Mouse (Mus musculus): Measurements from ENCODE around the gene Mdga2. TPM values are rescaled to one million over a fixed set of nuclear protein-coding genes. Genes with fewer than 3 reads are reported as not detected.
A peak's percentile ranks its signal among the peaks of the same experiment; 100 is the strongest.

Mdga2 gene
- polyA plus RNA-seq, 1 experiment from 2014 or later: 9.0 TPM

GRCm38 (mm10) chr12:67035509-67036261 is 186.7 kb downstream of the Mdga2 start:
- Histone ChIP-seq H3K4me3 (no peak overlapping the region), H3K4me1 (no peaks in the 10 kb centered on the region), H3K27ac (no peak overlapping the region), H3K9ac (no peak overlapping the region), H3K4me2 (replicated peaks) (no peak overlapping the region), H3K9me3 (no peaks in the 10 kb centered on the region), H3K36me3 (no peaks in the 10 kb centered on the region), H3K27me3 (replicated peaks) (no peaks in the 10 kb centered on the region)
- ATAC-seq (ENCODE audit: low FRiP score, low read depth): 0 out of 2 replicates have a peak, but pooled peaks have one; percentile 48
- WGBS: 81% methylated on average over 15 of the region's 15 CpGs

- Histone ChIP-seq H3K9me3 (no peaks in the 10 kb centered on the region), H3K27me3 (replicated peaks) (no peaks in the 10 kb centered on the region), H3K4me2 (replicated peaks) (no peak overlapping the region), H3K9ac (no peak overlapping the region), H3K27ac (no peak overlapping the region), H3K4me3 (no peak overlapping the region), H3K36me3 (no peaks in the 10 kb centered on the region), H3K4me1 (no peaks in the 10 kb centered on the region)
- no peak for ATAC-seq (ENCODE audit: low FRiP score, low read depth)
- 92% methylated on average over 3 of the region's 3 CpGs for WGBS
Observed at GRCm38 (mm10) chr12:67017192-67017591, 205.2 kb downstream of the Mdga2 start.

- 73% methylated on average over 4 of the region's 4 CpGs for WGBS
- Histone ChIP-seq H3K4me1 (no peaks in the 10 kb centered on the region), H3K4me3 (no peak overlapping the region), H3K27me3 (replicated peaks) (no peaks in the 10 kb centered on the region), H3K27ac (no peak overlapping the region), H3K9ac (no peak overlapping the region), H3K4me2 (replicated peaks) (no peak overlapping the region), H3K9me3 (no peaks in the 10 kb centered on the region), H3K36me3 (no peaks in the 10 kb centered on the region)
- ATAC-seq (ENCODE audit: low FRiP score, low read depth): no peak
Observed at GRCm38 (mm10) chr12:67011368-67011767, 211.0 kb downstream of the Mdga2 start.

GRCm38 (mm10) chr12:67010318-67010717 is 212.0 kb downstream of the Mdga2 start:
- Histone ChIP-seq H3K4me1 (no peaks in the 10 kb centered on the region), H3K9ac (no peak overlapping the region), H3K9me3 (no peaks in the 10 kb centered on the region), H3K27me3 (replicated peaks) (no peaks in the 10 kb centered on the region), H3K4me2 (replicated peaks) (no peak overlapping the region), H3K4me3 (no peak overlapping the region), H3K27ac (no peak overlapping the region), H3K36me3 (no peaks in the 10 kb centered on the region)
- ATAC-seq (ENCODE audit: low FRiP score, low read depth): no peak
- 92% methylated on average over 4 of the region's 4 CpGs for WGBS

- Histone ChIP-seq H3K4me3 (no peak overlapping the region), H3K4me2 (replicated peaks) (no peak overlapping the region), H3K27me3 (replicated peaks) (no peaks in the 10 kb centered on the region), H3K27ac (no peak overlapping the region), H3K36me3 (no peaks in the 10 kb centered on the region), H3K4me1 (no peaks in the 10 kb centered on the region), H3K9ac (no peak overlapping the region), H3K9me3 (no peaks in the 10 kb centered on the region)
- no peak for ATAC-seq (ENCODE audit: low FRiP score, low read depth)
- 80% methylated on average over 3 of the region's 3 CpGs for WGBS
Observed at GRCm38 (mm10) chr12:67009191-67009590, 213.2 kb downstream of the Mdga2 start.

GRCm38 (mm10) chr12:66954129-66954528 is 268.2 kb downstream of the Mdga2 start:
- 68% methylated on average over 3 of the region's 3 CpGs for WGBS
- Histone ChIP-seq H3K4me3 (no peak overlapping the region), H3K36me3 (no peaks in the 10 kb centered on the region), H3K27ac (no peak overlapping the region), H3K9ac (no peak overlapping the region), H3K4me2 (replicated peaks) (no peak overlapping the region), H3K4me1 (no peaks in the 10 kb centered on the region), H3K27me3 (replicated peaks) (no peaks in the 10 kb centered on the region), H3K9me3 (no peaks in the 10 kb centered on the region)
- ATAC-seq (ENCODE audit: low FRiP score, low read depth): no peak

GRCm38 (mm10) chr12:66915741-66916140 is 306.6 kb downstream of the Mdga2 start:
- no peak overlapping the region for H3K4me2 ChIP-seq (replicated peaks)
- ATAC-seq (ENCODE audit: low FRiP score, low read depth): no peak
- no peaks in the 10 kb centered on the region for H3K9me3 ChIP-seq
- H3K27ac ChIP-seq: no peak overlapping the region
- 93% methylated on average over 5 of the region's 5 CpGs for WGBS
- H3K4me1 ChIP-seq: no peaks in the 10 kb centered on the region
- H3K36me3 ChIP-seq: no peaks in the 10 kb centered on the region
- H3K4me3 ChIP-seq: no peak overlapping the region
- no peak overlapping the region for H3K9ac ChIP-seq
- no peaks in the 10 kb centered on the region for H3K27me3 ChIP-seq (replicated peaks)

- no peaks in the 10 kb centered on the region for H3K9me3 ChIP-seq
- no peaks in the 10 kb centered on the region for H3K36me3 ChIP-seq
- no peaks in the 10 kb centered on the region for H3K4me1 ChIP-seq
- H3K4me2 ChIP-seq (replicated peaks): no peak overlapping the region
- H3K4me3 ChIP-seq: no peak overlapping the region
- H3K9ac ChIP-seq: no peak overlapping the region
- no peak for ATAC-seq (ENCODE audit: low FRiP score, low read depth)
- WGBS: 86% methylated on average over 4 of the region's 4 CpGs
- no peak overlapping the region for H3K27ac ChIP-seq
- H3K27me3 ChIP-seq (replicated peaks): no peaks in the 10 kb centered on the region
Observed at GRCm38 (mm10) chr12:66899366-66899765, 323.0 kb downstream of the Mdga2 start.

- Histone ChIP-seq H3K4me3 (no peak overlapping the region), H3K9me3 (no peaks in the 10 kb centered on the region), H3K36me3 (no peaks in the 10 kb centered on the region), H3K27me3 (replicated peaks) (no peaks in the 10 kb centered on the region), H3K4me1 (no peaks in the 10 kb centered on the region), H3K9ac (no peak overlapping the region), H3K4me2 (replicated peaks) (no peak overlapping the region), H3K27ac (no peak overlapping the region)
- ATAC-seq (ENCODE audit: low FRiP score, low read depth): no peak
- WGBS: 90% methylated on average over 3 of the region's 3 CpGs
Observed at GRCm38 (mm10) chr12:66896790-66897189, 325.6 kb downstream of the Mdga2 start.

GRCm38 (mm10) chr12:66890296-66890695 is 332.1 kb downstream of the Mdga2 start:
- Histone ChIP-seq H3K36me3 (no peaks in the 10 kb centered on the region), H3K9me3 (no peaks in the 10 kb centered on the region), H3K27me3 (replicated peaks) (no peaks in the 10 kb centered on the region), H3K4me2 (replicated peaks) (no peak overlapping the region), H3K27ac (no peak overlapping the region), H3K9ac (no peak overlapping the region), H3K4me1 (no peaks in the 10 kb centered on the region), H3K4me3 (no peak overlapping the region)
- no peak for ATAC-seq (ENCODE audit: low FRiP score, low read depth)
- 86% methylated on average over 3 of the region's 3 CpGs for WGBS

GRCm38 (mm10) chr12:66889276-66889675 is 333.1 kb downstream of the Mdga2 start:
- no peak for ATAC-seq (ENCODE audit: low FRiP score, low read depth)
- Histone ChIP-seq H3K36me3 (no peaks in the 10 kb centered on the region), H3K9me3 (no peaks in the 10 kb centered on the region), H3K9ac (no peak overlapping the region), H3K4me1 (no peaks in the 10 kb centered on the region), H3K27me3 (replicated peaks) (no peaks in the 10 kb centered on the region), H3K4me2 (replicated peaks) (no peak overlapping the region), H3K27ac (no peak overlapping the region), H3K4me3 (no peak overlapping the region)
- 89% methylated on average over 3 of the region's 3 CpGs for WGBS

GRCm38 (mm10) chr12:66888636-66889035 is 333.7 kb downstream of the Mdga2 start:
- H3K27ac ChIP-seq: no peak overlapping the region
- no peak overlapping the region for H3K4me2 ChIP-seq (replicated peaks)
- H3K4me1 ChIP-seq: no peaks in the 10 kb centered on the region
- WGBS: 70% methylated on average over 1 of the region's 1 CpGs
- no peaks in the 10 kb centered on the region for H3K36me3 ChIP-seq
- no peak overlapping the region for H3K9ac ChIP-seq
- no peak for ATAC-seq (ENCODE audit: low FRiP score, low read depth)
- no peak overlapping the region for H3K4me3 ChIP-seq
- H3K9me3 ChIP-seq: no peaks in the 10 kb centered on the region
- H3K27me3 ChIP-seq (replicated peaks): no peaks in the 10 kb centered on the region

GRCm38 (mm10) chr12:66866199-66866598 is 356.1 kb downstream of the Mdga2 start:
- ATAC-seq (ENCODE audit: low FRiP score, low read depth): no peak
- Histone ChIP-seq H3K9ac (no peak overlapping the region), H3K36me3 (no peaks in the 10 kb centered on the region), H3K27me3 (replicated peaks) (no peaks in the 10 kb centered on the region), H3K27ac (no peak overlapping the region), H3K4me2 (replicated peaks) (no peak overlapping the region), H3K4me3 (no peak overlapping the region), H3K9me3 (no peaks in the 10 kb centered on the region), H3K4me1 (no peaks in the 10 kb centered on the region)
- 83% methylated on average over 3 of the region's 3 CpGs for WGBS

All from neural tube, embryonic 12.5 days (tissue).